Mouse (Mus musculus): ENCODE measurements around the gene Pde4dip.

DNA sequence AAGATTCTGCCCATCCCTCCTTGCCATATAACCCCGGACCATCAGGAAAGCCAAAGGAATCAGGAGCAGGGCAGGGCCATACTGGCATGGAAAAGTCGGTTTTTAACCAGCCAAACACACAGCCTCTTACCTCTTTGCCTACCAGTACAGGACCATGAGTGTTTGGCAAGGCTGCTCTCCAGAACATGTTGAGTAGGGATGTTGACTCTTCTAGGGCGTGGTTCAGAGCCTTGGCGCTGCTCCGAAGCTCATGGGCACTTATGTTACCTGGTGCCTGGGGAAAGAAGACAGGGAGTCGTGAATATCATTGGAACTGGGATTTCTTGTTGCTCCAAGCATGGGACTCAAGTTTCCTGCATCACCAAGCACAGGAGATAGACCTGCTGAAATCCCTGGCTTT is 194.7 kb downstream of the Pde4dip start:
- no peak for TF ChIP-seq CTCF (IDR thresholded peaks at IDR 0.05; ENCODE audit: low read depth)
- TF ChIP-seq EP300 (IDR thresholded peaks at IDR 0.05; ENCODE audit: low read depth) = no peak
